Mouse (Mus musculus) B cell, adult (primary cell): ENCODE data around the gene Gpr132. TPM values are rescaled to one million over a fixed set of nuclear protein-coding genes. Genes with fewer than 3 reads are reported as not detected.

Experiments
- total RNA-seq: library from RNA; stranded (reverse); gene quantifications from 4 replicates; pipeline ENCODE4 v1.2.4, GENCODE M21; 2023; ENCODE audit not compliant: inconsistent age

Gpr132 gene
- 75.2 to 80.8 TPM (median 78.1 TPM) in 4 replicates for total RNA-seq

DNA sequence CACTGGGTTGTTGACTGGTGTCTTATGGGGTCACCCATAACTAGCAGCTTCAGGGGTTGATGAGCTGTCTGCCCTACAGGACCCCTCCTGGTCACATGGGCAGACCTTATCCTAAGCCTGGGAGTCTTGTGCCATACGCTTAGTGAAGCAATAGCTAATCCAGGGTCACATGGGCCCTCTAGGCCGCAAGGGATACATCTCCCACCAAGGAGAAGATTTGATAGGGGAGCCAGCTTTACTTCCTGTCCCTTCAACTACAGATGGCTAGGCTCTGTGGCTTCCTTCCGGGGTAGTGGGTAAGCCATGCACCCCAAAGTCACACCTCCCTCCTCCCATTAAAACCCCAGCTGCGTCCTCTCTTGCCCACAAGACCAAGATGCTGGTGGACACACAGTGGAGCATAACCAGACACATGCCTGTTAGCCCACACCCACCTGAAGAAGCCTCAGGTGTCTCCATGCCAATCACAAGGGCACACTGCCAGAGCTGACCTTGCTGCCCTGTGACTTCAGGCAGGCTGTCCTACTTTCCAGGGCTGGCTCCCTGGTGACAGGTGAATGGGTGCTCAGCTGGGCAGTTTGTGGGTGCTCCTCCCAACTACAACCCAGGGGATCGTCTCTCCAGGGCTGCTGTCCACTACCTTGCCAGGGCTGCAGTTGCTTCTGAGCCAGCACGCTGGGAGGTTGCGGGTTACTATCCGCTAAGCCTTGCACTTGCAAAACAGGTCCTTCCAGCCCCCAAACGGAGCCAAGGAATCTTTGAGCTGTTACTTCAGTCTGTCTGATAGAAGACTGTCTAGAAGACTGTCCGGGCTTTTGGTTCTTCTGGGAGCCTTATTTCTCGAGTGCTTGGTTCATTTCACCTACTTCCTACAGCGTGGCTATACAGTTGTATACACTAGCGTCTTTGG is at the start of gene Gpr132:
Gene Gpr132, minus strand, starts transcription at position 51 of the 910 bp plus-strand sequence.

DNA sequence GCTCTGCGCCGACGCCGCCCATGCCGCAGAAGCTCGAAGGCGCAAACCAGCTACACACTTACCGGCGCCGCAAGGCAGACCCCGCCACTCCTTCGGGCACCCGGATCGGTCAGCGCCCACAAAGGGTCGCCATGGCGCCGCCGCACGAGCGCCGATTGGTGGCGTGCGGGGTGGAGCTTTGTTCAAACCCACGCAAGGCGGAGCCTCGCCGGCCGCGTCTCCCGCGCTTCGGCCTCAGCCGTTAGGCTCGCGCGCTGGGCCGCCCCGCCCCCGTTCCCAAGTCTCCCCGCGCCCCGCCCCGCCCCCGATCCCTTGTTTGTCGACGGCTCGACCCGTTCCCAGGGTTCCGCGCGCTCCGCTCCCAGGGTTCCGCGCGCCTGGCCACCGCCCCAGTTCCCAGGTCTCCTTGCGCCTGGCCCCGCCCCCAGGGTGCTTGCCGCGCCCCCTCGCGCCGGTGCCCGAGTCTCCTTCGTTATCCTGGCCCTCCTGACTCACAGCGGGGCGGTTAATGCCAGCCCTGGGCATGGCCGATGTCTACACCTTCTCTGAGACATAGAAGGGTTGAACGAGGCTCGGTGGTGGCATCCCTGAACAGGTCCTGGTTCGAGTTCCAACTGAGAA is 38.7 kb downstream of the Gpr132 start, which contains the start of gene Cdca4:
Gene Cdca4, minus strand, starts transcription at position 180 of the 621 bp plus-strand sequence.

DNA sequence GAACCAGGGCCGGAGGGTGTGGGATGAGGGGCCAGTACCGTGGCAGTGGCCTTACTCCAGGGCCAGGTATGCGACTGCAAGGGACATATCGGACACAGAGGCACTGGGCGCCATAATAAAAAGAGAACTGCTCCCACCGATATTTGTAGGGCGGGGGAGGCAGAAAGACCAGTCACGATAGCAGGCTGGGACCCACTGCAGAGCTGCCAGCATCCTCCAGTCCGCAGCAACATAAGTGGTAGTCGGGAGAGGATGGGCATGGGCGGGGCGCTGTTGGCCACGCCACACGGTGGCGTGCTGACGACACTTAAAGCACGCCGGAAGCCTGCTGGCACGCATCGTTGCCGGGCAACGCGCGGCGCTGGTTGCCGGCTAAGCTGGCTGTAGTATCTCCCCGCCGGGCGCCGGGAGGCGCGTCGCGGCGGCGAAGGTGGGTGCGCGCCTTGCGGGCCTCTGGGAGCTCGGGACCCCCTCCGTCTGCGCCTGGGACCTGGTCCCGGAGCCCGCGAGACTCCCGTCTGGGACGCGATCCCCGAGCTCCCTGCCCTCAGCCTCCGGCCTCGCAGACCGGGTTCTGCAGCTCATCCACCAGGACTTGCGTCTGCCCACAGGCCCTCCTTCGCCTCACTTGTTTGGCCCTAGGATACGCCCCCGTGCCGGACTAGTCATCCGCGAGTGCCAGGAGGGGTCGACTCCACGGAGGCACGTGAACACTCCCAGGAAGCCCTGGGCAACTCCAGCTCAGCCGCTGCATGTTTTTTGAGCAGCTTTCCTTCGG is 59.3 kb downstream of the Gpr132 start, which contains the start of gene Clba1:
Gene Clba1, plus strand, starts transcription at position 351 of the 778 bp plus-strand sequence.

DNA sequence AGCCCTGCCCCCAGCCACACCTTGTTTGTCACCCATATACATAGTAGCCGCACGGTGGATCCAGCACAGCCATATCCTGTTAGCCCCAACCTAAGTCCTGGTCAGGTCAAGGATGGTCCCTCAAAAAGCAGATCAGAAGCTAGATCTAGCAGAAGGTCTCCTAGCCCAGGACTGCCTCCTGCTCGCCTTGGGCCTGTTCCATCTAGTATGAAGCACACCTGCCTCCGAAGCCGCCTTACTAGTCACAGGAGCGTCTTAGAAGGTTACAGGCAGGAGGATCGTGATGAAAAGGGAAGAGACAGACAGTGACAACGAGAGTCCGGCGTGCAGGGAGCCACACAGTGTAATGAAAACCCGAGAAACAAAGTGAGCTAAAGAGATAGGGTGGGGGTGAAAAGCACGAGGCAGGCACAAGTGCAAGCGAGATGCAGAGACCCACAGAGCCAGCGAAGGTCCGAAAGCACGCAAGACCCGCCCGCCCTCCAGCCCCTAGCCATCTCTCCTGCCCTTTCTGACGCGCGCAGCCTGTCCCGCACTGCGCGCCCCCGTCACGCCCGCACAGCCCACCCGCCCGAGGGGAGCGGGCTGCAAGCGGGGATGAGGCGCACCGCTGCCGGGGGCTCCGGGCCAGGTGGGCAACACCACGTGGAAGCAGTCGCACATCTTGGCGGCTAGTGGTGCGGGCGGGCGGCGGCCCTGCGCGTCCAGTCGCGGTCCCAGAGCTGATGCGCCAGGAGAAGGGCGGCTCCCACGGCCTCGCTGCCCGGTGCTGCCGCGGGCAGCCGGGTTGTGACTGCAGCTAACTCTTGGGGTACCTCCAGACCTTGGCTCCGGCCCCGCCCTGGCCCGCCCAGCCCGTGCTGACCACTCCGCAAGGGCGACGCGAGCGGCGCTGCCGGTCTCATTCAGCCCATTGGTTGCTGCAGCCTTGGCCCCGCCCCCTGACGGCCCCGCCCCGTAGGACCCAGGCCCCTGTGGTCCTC is 65.9 kb downstream of the Gpr132 start, which contains the start of gene Ahnak2:
Gene Ahnak2, minus strand, starts transcription at position 794 of the 983 bp plus-strand sequence.

Other genes starting within 250 kb of the Gpr132 start
- gene Adssl1, start 248.2 kb downstream of the Gpr132 start, total RNA-seq, result 5.1 to 9.4 TPM (median 8.5 TPM) in 4 replicates
- 17.7 to 24.8 TPM (median 20.3 TPM) in 4 replicates for gene Siva1, start 223.5 kb downstream of the Gpr132 start, total RNA-seq
- 83.3 to 111 TPM (median 97.0 TPM) in 4 replicates for gene Akt1, start 193.3 kb downstream of the Gpr132 start, total RNA-seq
- gene Zbtb42, start 189.4 kb downstream of the Gpr132 start, total RNA-seq, result 1.2 to 2.7 TPM (median 1.9 TPM) in 4 replicates
- gene Cep170b, start 147.8 kb downstream of the Gpr132 start, total RNA-seq, result 8.0 to 12.0 TPM (median 9.0 TPM) in 4 replicates
- gene Pld4, start 107.6 kb downstream of the Gpr132 start, total RNA-seq, result 283 to 385 TPM (median 352 TPM) in 4 replicates
- 0.24 to 0.39 TPM (median 0.37 TPM) in 4 replicates for gene Ahnak2, start 65.6 kb downstream of the Gpr132 start, total RNA-seq
- 0.96 to 1.6 TPM (median 1.3 TPM) in 4 replicates for gene Clba1, start 59.3 kb downstream of the Gpr132 start, total RNA-seq
- gene Cdca4, start 38.8 kb downstream of the Gpr132 start, total RNA-seq, result 28.4 to 31.4 TPM (median 29.8 TPM) in 4 replicates
- 1.1 to 4.3 TPM (median 2.5 TPM) in 4 replicates for gene Jag2, start 61.5 kb upstream of the Gpr132 start, total RNA-seq
- gene Nudt14, start 73.9 kb upstream of the Gpr132 start, total RNA-seq, result 14.8 to 17.1 TPM (median 16.4 TPM) in 4 replicates
- 9.5 to 15.1 TPM (median 11.5 TPM) in 4 replicates for gene Btbd6, start 108.3 kb upstream of the Gpr132 start, total RNA-seq
- 148 to 156 TPM (median 152 TPM) in 4 replicates for gene Brf1, start 132.5 kb upstream of the Gpr132 start, total RNA-seq
- 31.9 to 42.6 TPM (median 35.6 TPM) in 4 replicates for gene Pacs2, start 146.3 kb upstream of the Gpr132 start, total RNA-seq
- gene Tex22, start 206.3 kb upstream of the Gpr132 start, total RNA-seq, result 0.48 to 1.9 TPM (median 0.91 TPM) in 4 replicates
- 45.7 to 52.7 TPM (median 48.5 TPM) in 4 replicates for gene Mta1, start 230.1 kb upstream of the Gpr132 start, total RNA-seq